Mouse (Mus musculus): ENCODE measurements at regions not wholly inside any gene's neighbourhood (a gene's known extent, or its start where the extent isn't known, plus 50 kb on each side); places are given as distances from the start of the nearest gene placed in this dataset.

DNA sequence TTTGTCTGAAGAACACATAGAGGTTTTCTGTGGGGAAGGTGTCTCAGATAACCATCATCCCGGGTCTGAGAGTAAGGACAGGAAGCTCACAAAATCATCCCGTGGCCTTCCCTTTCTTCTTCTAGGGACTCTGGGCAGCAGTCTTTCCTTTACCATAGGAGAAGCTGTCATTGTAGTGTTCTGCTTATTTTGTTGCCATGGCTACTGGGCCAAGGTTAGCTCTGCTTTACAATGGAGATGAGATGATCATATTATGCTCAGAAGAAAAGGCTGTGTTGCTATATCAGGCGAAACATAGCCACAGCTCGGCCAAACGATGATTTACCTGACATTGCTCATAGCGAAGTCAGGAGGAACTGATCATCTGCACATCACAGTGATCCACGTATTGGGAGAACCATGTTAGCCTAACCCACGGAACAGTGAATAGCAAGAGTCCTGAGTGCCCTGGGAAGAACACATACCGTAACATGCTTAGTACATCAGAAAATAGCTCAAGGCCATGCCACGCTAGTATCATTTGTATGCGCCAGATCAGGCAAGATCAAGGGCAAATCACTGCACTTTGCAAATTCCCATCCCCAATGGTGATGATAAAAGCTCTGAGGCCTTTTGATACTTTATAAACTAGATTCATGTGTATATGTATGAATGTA lies 91.0 kb upstream of the Fat4 start:
- no peak for TF ChIP-seq CTCF (IDR thresholded peaks at IDR 0.05; ENCODE audit: low read depth)
- 75% methylated on average over 11 of the region's 11 CpGs for WGBS

GRCm38 (mm10) chr3:38793221-38793620 lies 93.5 kb upstream of the Fat4 start:
- no peak overlapping the region for H3K9ac ChIP-seq
- H3K4me2 ChIP-seq (ENCODE audit: low read depth): no peak overlapping the region
- H3K4me1 ChIP-seq (ENCODE audit: insufficient read depth): 0 out of 2 replicates have a peak, but pooled peaks cover 4% of the 10 kb centered on the region
- TF ChIP-seq CTCF (IDR thresholded peaks at IDR 0.05; ENCODE audit: low read depth): no peak
- no peaks in the 10 kb centered on the region for H3K36me3 ChIP-seq (ENCODE audit: insufficient read depth)
- ATAC-seq (no peak), DNase-seq (no peak)
- no peak overlapping the region for H3K4me3 ChIP-seq (ENCODE audit: low read depth, low read length)
- H3K27me3 ChIP-seq (ENCODE audit: insufficient read depth, low read length): no peaks in the 10 kb centered on the region
- 82% methylated on average over 3 of the region's 3 CpGs for WGBS
- no peaks in the 10 kb centered on the region for H3K9me3 ChIP-seq (ENCODE audit: low read length)
- no peak overlapping the region for H3K27ac ChIP-seq (ENCODE audit: low read depth, low read length)

More for the DNA sequence above, 91.0 kb upstream of the Fat4 start:
- Histone ChIP-seq H3K27ac (ENCODE audit: low read depth, low read length) (no peak overlapping the region), H3K27me3 (ENCODE audit: insufficient read depth, low read length) (no peaks in the 10 kb centered on the region), H3K9me3 (ENCODE audit: low read length) (no peaks in the 10 kb centered on the region), H3K9ac (no peak overlapping the region), H3K4me3 (ENCODE audit: low read depth, low read length) (no peak overlapping the region), H3K36me3 (ENCODE audit: insufficient read depth) (no peaks in the 10 kb centered on the region), H3K4me1 (ENCODE audit: insufficient read depth) (0 out of 2 replicates have a peak, but pooled peaks cover 4% of the 10 kb centered on the region), H3K4me2 (ENCODE audit: low read depth) (no peak overlapping the region)
- DNase-seq (peak; percentile 45), ATAC-seq (peak; percentile 83)

DNA sequence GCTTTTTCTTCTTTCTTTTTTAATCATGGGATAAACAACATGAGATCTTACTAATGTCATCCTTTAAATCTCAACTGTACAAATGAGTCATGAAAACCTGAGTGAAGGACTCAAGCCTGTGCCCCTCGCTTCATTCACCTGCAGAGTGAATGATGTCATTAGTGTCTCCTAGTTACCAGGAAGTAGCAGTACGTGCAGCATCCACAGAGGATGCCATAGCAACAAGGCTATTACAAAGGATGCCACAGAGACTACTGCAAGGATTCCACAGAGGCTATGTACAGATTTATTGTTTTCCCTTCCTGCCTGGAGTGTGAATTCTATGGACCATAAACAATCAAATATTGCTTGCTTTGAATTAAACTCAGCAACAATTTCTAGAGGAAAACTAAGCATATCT lies 98.0 kb upstream of the Fat4 start:
- TF ChIP-seq CTCF (IDR thresholded peaks at IDR 0.05; ENCODE audit: low read depth): no peak
- DNase-seq (peak; percentile 46), ATAC-seq (peak; percentile 96)
- 14% methylated on average over 2 of the region's 2 CpGs for WGBS
- Histone ChIP-seq H3K27me3 (ENCODE audit: insufficient read depth, low read length) (no peaks in the 10 kb centered on the region), H3K36me3 (ENCODE audit: insufficient read depth) (no peaks in the 10 kb centered on the region), H3K4me3 (ENCODE audit: low read depth, low read length) (no peak overlapping the region), H3K9ac (no peak overlapping the region), H3K9me3 (ENCODE audit: low read length) (no peaks in the 10 kb centered on the region), H3K4me1 (ENCODE audit: insufficient read depth) (no peaks in the 10 kb centered on the region), H3K4me2 (ENCODE audit: low read depth) (no peak overlapping the region), H3K27ac (ENCODE audit: low read depth, low read length) (no peak overlapping the region)

DNA sequence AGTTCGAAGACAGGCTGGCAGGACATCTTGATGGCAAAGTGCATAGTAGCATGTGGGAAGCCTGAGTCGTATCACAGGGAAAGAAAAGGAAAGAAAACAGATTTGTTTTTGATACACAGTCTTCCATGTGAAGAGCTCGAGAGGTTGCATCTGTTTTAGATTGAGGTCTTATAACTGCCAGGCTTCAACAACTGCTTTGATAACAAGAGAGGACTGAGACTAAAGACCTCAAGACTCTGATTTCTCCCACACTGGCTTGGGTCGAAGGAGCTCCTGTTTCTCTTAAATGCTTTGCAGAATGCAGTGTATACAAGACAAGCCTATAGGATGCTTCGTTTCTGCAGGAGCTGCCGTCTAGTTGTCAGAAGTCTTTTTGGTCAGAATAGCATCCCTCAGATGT lies 103.0 kb upstream of the Fat4 start:
- Histone ChIP-seq H3K9me3 (ENCODE audit: low read length) (no peaks in the 10 kb centered on the region), H3K27ac (ENCODE audit: low read depth, low read length) (no peak overlapping the region), H3K27me3 (ENCODE audit: insufficient read depth, low read length) (no peaks in the 10 kb centered on the region), H3K4me2 (ENCODE audit: low read depth) (no peak overlapping the region), H3K9ac (no peak overlapping the region), H3K36me3 (ENCODE audit: insufficient read depth) (no peaks in the 10 kb centered on the region), H3K4me3 (ENCODE audit: low read depth, low read length) (no peak overlapping the region), H3K4me1 (ENCODE audit: insufficient read depth) (no peaks in the 10 kb centered on the region)
- TF ChIP-seq CTCF (IDR thresholded peaks at IDR 0.05; ENCODE audit: low read depth): no peak
- WGBS: 83% methylated on average over 6 of the region's 6 CpGs
- DNase-seq: no peak
- ATAC-seq: no peak

DNA sequence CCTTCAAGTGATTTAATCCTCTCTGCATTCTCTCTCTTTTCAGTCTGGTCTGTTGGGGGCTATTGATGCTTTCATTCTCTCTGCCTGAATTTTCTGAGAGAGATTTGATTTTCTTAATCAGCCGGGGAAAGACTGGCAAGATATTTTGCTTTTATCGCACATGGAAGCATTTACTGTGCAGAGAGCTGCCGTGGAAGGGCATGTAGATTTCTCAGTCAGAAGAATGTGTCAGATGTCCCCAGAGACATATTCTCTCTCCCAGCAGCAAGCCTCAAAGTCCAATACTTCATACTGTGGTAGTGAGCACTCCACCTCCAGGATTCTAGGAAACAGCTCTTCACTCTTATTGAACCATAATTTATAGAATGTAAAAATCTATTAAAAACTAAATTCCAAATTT lies 103.7 kb upstream of the Fat4 start:
- ATAC-seq: no peak
- DNase-seq: no peak
- 22% methylated on average over 3 of the region's 3 CpGs for WGBS
- no peak for TF ChIP-seq CTCF (IDR thresholded peaks at IDR 0.05; ENCODE audit: low read depth)
- Histone ChIP-seq H3K36me3 (ENCODE audit: insufficient read depth) (no peaks in the 10 kb centered on the region), H3K27ac (ENCODE audit: low read depth, low read length) (no peak overlapping the region), H3K9me3 (ENCODE audit: low read length) (no peaks in the 10 kb centered on the region), H3K4me3 (ENCODE audit: low read depth, low read length) (no peak overlapping the region), H3K9ac (no peak overlapping the region), H3K4me2 (ENCODE audit: low read depth) (no peak overlapping the region), H3K27me3 (ENCODE audit: insufficient read depth, low read length) (no peaks in the 10 kb centered on the region), H3K4me1 (ENCODE audit: insufficient read depth) (no peaks in the 10 kb centered on the region)

DNA sequence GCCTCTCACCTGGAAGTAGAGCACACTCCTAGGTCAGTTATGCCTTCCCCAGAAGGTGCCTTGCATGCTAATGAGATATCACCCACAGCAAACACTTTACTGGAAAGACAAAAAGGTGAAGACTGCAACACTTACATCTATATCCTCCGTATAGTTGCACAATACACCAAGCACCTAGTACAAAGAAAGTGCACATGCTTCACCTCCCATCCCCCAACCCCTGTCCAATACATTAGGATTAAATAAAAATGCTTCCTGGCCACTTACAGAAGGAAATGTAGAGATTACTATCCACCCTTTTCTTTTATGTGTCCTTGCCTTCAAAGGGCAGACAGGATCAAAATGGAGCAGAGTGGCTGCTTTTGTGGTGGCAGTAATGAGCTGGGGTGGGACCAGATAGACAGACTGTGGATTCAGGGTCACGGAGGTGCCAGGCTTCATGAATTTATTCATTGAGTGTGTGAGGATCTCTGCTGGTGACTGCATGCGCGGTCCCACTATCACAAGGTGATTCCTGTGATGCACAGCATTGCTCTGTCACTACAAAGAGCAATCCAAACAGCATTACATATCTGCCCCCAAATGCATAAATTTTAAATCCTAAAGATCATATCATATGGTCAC lies 109.9 kb upstream of the Fat4 start:
- no peak for DNase-seq
- Histone ChIP-seq H3K4me1 (ENCODE audit: insufficient read depth) (no peaks in the 10 kb centered on the region), H3K9me3 (ENCODE audit: low read length) (no peaks in the 10 kb centered on the region), H3K9ac (no peak overlapping the region), H3K27ac (ENCODE audit: low read depth, low read length) (no peak overlapping the region), H3K27me3 (ENCODE audit: insufficient read depth, low read length) (no peaks in the 10 kb centered on the region), H3K4me2 (ENCODE audit: low read depth) (no peak overlapping the region), H3K4me3 (ENCODE audit: low read depth, low read length) (no peak overlapping the region), H3K36me3 (ENCODE audit: insufficient read depth) (no peaks in the 10 kb centered on the region)
- no peak for TF ChIP-seq CTCF (IDR thresholded peaks at IDR 0.05; ENCODE audit: low read depth)
- WGBS: 52% methylated on average over 4 of the region's 4 CpGs
- ATAC-seq: no peak

DNA sequence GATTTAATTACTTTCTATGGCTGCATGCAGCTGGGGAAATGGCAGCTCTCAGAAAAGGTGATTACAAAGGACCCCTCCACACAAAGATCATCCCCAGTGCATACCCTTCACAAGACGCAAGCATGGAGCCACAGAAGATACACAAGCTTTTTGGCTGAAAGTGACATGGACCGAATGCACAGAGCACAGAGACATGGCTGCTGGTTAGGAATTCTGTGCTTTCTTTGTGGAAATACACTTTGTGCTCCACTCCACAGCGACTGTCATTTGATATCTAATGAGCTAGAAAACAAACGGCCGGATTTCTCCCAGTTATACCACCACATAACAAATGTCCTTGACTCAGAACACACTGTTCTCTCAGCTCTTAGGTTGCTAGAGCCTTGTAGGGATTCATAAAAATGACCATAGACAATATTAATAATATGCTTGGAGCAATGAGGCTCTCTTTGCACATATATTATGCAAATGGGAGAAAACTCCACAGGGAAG lies 132.1 kb upstream of the Fat4 start:
- Histone ChIP-seq H3K4me1 (ENCODE audit: insufficient read depth) (no peaks in the 10 kb centered on the region), H3K4me3 (ENCODE audit: low read depth, low read length) (no peak overlapping the region), H3K27me3 (ENCODE audit: insufficient read depth, low read length) (no peaks in the 10 kb centered on the region), H3K4me2 (ENCODE audit: low read depth) (no peak overlapping the region), H3K27ac (ENCODE audit: low read depth, low read length) (no peak overlapping the region), H3K9ac (no peak overlapping the region), H3K36me3 (ENCODE audit: insufficient read depth) (no peaks in the 10 kb centered on the region), H3K9me3 (ENCODE audit: low read length) (no peaks in the 10 kb centered on the region)
- WGBS: 22% methylated on average over 5 of the region's 5 CpGs
- DNase-seq (peak; percentile 7), ATAC-seq (no peak)
- no peak for TF ChIP-seq CTCF (IDR thresholded peaks at IDR 0.05; ENCODE audit: low read depth)

All from forebrain, postnatal 0 days (tissue).